In the genomic region with DNA sequence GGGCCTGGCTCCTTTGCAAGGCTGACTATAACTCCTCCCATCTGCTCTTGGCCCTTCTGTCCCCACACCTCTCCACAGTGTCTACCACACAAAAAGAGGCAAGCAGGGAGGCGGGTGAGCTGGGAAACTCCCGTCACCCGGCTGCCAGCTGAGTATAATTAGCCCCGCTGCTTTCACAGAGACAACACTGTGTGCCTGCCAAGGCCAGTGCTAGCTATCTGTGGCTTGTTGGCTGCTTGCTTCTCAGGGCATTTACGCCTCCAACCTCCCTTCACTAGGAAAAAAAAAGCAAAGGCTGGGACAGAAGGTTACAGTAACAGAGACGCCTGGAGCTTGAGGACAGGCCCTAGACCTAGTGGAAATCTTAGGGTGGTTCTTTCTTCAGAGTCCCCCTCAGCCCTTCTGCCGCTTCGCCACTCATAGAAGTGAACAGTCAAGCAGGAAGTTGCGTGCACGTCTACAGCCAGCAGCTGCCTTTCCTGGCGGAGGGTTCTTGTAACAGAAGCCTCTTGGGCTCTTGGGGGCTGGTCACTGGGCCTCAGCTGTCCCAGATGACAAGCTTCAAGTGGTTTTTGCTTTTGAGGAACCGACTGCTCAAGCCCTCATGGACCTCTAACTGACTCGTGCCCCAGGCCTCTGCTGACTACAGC, we compare ENCODE assay signal across 8 mouse cellular contexts. TPM values are rescaled to one million over a fixed set of nuclear protein-coding genes. Genes with fewer than 3 reads are reported as not detected.
DNase-seq lines count a peak whose midpoint lies in the region; ATAC-seq and TF ChIP-seq lines count a peak whose summit lies in the region.

No protein-coding gene starts in this region.

- no peak for TF ChIP-seq CTCF in kidney, postnatal 0 days (IDR thresholded peaks at IDR 0.05; ENCODE audit: low read depth)
- TF ChIP-seq CTCF in liver, adult 2 months (IDR thresholded peaks at IDR 0.05; ENCODE audit: low read depth, low read length), result no peak

- H3K9me3 ChIP-seq in heart, embryonic 13.5 days, result no peaks in the 10 kb centered on the region
- no peaks in the 10 kb centered on the region for H3K9me3 ChIP-seq in kidney, postnatal 0 days (replicated peaks; ENCODE audit: low read length)

- WGBS in heart, embryonic 13.5 days, result 9% methylated on average over 13 of the region's 13 CpGs
- 24% methylated on average over 13 of the region's 13 CpGs for WGBS in kidney, postnatal 0 days
- WGBS in liver, adult 2 months, result 47% methylated on average over 13 of the region's 13 CpGs

- no peaks in the 10 kb centered on the region for H3K27me3 ChIP-seq in heart, embryonic 13.5 days (replicated peaks)
- no peaks in the 10 kb centered on the region for H3K27me3 ChIP-seq in kidney, postnatal 0 days (ENCODE audit: insufficient read depth, low read length)
- H3K27me3 ChIP-seq in liver, adult 2 months (ENCODE audit: control insufficient read depth, insufficient read depth, low read length), result no peaks in the 10 kb centered on the region

- no peak for TF ChIP-seq POLR2A in liver, adult 2 months (IDR thresholded peaks at IDR 0.05; ENCODE audit: extremely low read depth, insufficient read depth, low read length)

- ATAC-seq in heart, embryonic 13.5 days (ENCODE audit: extremely low read depth, insufficient number of reproducible peaks, low FRiP score, low TSS enrichment), result peak; percentile 80; the same call in 1 of the 2 replicates
- peak; percentile 46; the same call in 1 of the 2 replicates for ATAC-seq in kidney, postnatal 0 days (replicated peaks; ENCODE audit: low FRiP score, low read depth)
- ATAC-seq in monocyte, adult 5-6 weeks (replicated peaks; ENCODE audit: insufficient number of reproducible peaks, low FRiP score, low TSS enrichment, poor library complexity, severe bottlenecking), result peak; percentile 55

- H3K9ac ChIP-seq in heart, embryonic 13.5 days, result peak overlapping the region; percentile 25
- H3K9ac ChIP-seq in kidney, postnatal 0 days (ENCODE audit: low read depth, low read length), result peak overlapping the region; percentile 32; the same call in 1 of the 2 replicates
- H3K9ac ChIP-seq in liver, adult 2 months (ENCODE audit: low read depth, low read length), result no peak overlapping the region

- no peak overlapping the region for H3K4me3 ChIP-seq in heart, embryonic 13.5 days
- no peak overlapping the region for H3K4me3 ChIP-seq in kidney, postnatal 0 days (replicated peaks; ENCODE audit: low read depth, low read length)
- H3K4me3 ChIP-seq in liver, adult 2 months (ENCODE audit: insufficient read depth, low read depth, low read length), result no peak overlapping the region

- H3K27ac ChIP-seq in heart, embryonic 13.5 days (replicated peaks), result peak overlapping the region; percentile 95
- peak overlapping the region; percentile 89 for H3K27ac ChIP-seq in kidney, postnatal 0 days
- peak overlapping the region; percentile 43 for H3K27ac ChIP-seq in liver, adult 2 months (replicated peaks; ENCODE audit: insufficient read depth, low read depth, low read length)

- H3K36me3 ChIP-seq in heart, embryonic 13.5 days, result no peaks in the 10 kb centered on the region
- no peaks in the 10 kb centered on the region for H3K36me3 ChIP-seq in kidney, postnatal 0 days (ENCODE audit: insufficient read depth, low read length)
- H3K36me3 ChIP-seq in liver, adult 2 months (ENCODE audit: control insufficient read depth, insufficient read depth, low read length), result no peaks in the 10 kb centered on the region

- peaks cover 61% of the 10 kb centered on the region for H3K4me1 ChIP-seq in heart, embryonic 13.5 days
- peaks cover 28% of the 10 kb centered on the region for H3K4me1 ChIP-seq in kidney, postnatal 0 days (replicated peaks; ENCODE audit: insufficient read depth, low read length)
- peaks cover 6% of the 10 kb centered on the region; the same call in 1 of the 2 replicates for H3K4me1 ChIP-seq in liver, adult 2 months (ENCODE audit: control insufficient read depth, insufficient read depth, low read length)

- no peaks in the 10 kb centered on the region for H3K79me2 ChIP-seq in liver, adult 2 months (ENCODE audit: control insufficient read depth, insufficient read depth, low read length)

- peak overlapping the region; percentile 29 for H3K4me2 ChIP-seq in heart, embryonic 13.5 days
- H3K4me2 ChIP-seq in kidney, postnatal 0 days (ENCODE audit: low read length), result no peak overlapping the region

- peak; percentile 66 for DNase-seq in urinary bladder, postnatal 14 days (ENCODE audit: low spot score)
- DNase-seq in urinary bladder, adult 2 months (ENCODE audit: low spot score), result no peak
- peak; percentile 96 for DNase-seq in fibroblast of lung, adult 2 months (ENCODE audit: low read depth)
- DNase-seq in kidney, postnatal 0 days (ENCODE audit: low spot score), result peak; percentile 75
- peak; percentile 62 for DNase-seq in liver, adult 2 months (ENCODE audit: extremely low read depth, low read depth, low spot score)
- DNase-seq in spleen, postnatal 36 days (ENCODE audit: low spot score in 2 of 2), result peak; percentile 80 to 81

RNA-seq across cellular contexts. Expression of a gene that starts 45.6 kb away (rescaled TPM):
- 69.7 and 83.8 TPM in 2 replicates for polyA plus RNA-seq in urinary bladder, adult 2 months (2012; rRNA removed)
- polyA plus RNA-seq in heart, embryonic 13.5 days (2015; fragmentation: Nextera tagmentation; extraction: Ambion mirVana), result 47.0 and 56.0 TPM in 2 replicates
- polyA plus RNA-seq in kidney, postnatal 0 days (2015; fragmentation: Nextera tagmentation; extraction: Ambion mirVana), result 73.1 and 82.7 TPM in 2 replicates
- total RNA-seq in liver, adult 2 months (2014; rRNA removed), result 85.6 and 110 TPM in 2 replicates
- 75.3 and 76.4 TPM in 2 replicates for polyA plus RNA-seq in liver, adult 2 months (2012; rRNA removed)
- total RNA-seq in monocyte, adult 5-6 weeks (2017), result 223 to 481 TPM (median 360 TPM) in 3 replicates

Comparison
In these comparisons a context has a peak if more than half of its experiments do, and no peak if none do; other contexts are left out.
1. H3K27ac ChIP-seq: peak in every context shown above with its lines; median percentile 95 in heart, embryonic 13.5 days; 89 in kidney, postnatal 0 days; 43 in liver, adult 2 months.